19 mouse cellular contexts compared by ENCODE assay signal in the genomic region with DNA sequence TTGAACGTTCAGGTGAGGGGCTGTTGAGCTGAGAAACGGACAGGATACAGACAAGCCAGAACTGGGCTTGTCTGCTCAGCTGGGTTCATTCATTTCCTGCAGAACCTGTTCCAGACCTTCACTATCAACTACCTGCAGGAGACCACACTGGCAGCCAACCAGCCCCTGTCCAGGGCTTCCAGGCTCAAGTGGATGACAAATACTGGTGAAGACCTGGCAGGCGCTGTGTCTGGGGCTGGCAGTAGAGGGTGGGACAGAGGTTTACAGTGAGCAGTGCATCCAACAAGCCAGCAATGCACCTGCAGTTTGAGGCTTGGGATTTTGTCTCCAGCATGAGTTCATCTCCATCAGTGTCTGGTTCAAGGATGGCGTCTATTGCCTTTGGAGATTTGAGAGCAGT. TPM values are rescaled to one million over a fixed set of nuclear protein-coding genes. Genes with fewer than 3 reads are reported as not detected.
"Had no signal": no experiment of that assay in that cellular context is flagged by ENCODE, and none has a peak within 500 bp of the region (broad histone marks: within the 10 kb centered on the region; RNA-seq: fewer than 3 reads in every experiment).

No protein-coding gene starts in this region.

- H3K4me3 ChIP-seq: layer of hippocampus, adult 2 months; limb, embryonic 10.5 days; limb, embryonic 13.5 days; liver, embryonic 12.5 days; liver, embryonic 15.5 days had no signal

- H3K27me3 ChIP-seq: limb, embryonic 13.5 days; liver, embryonic 12.5 days; liver, embryonic 15.5 days had no signal

- H3K4me2 ChIP-seq: limb, embryonic 13.5 days; liver, embryonic 12.5 days; liver, embryonic 15.5 days; midbrain, embryonic 11.5 days had no signal

- H3K9me3 ChIP-seq: limb, embryonic 10.5 days; liver, embryonic 15.5 days had no signal

- H3K4me1 ChIP-seq: limb, embryonic 10.5 days; limb, embryonic 13.5 days; liver, embryonic 15.5 days had no signal

- H3K27ac ChIP-seq: kidney, postnatal 0 days; layer of hippocampus, adult 2 months; limb, embryonic 10.5 days; limb, embryonic 13.5 days; liver, embryonic 12.5 days; liver, embryonic 15.5 days had no signal

- H3K9ac ChIP-seq: limb, embryonic 13.5 days; liver, embryonic 12.5 days; liver, embryonic 15.5 days had no signal

- ATAC-seq: liver, embryonic 12.5 days had no signal

- DNase-seq: kidney, adult 2 months; kidney, postnatal 25 days; layer of hippocampus, adult 9-11 months; liver; lung, adult 18-20 months; lung, postnatal 10 days; lung, postnatal 4 days; midbrain, embryonic 14.5 days; thymus, adult 18-20 months; thymus, postnatal 36 days had no signal

RNA-seq across cellular contexts. Expression of gene Zfp791, which starts 26.0 kb away (rescaled TPM):
- total RNA-seq: megakaryocyte progenitor cell, adult 5-6 weeks; megakaryocyte-erythroid progenitor cell, adult 5-6 weeks had no signal
